Mouse (Mus musculus) brain, embryonic 14.5 days (tissue): ENCODE data around the gene Srl. TPM values are rescaled to one million over a fixed set of nuclear protein-coding genes. Genes with fewer than 3 reads are reported as not detected.

Experiments
- DNase-seq: peaks from one replicate; pipeline ENCODE4 v3.0.0-alpha.2; 2011; ENCODE audit warnings: low read depth
- CTCF ChIP-seq: fragments of 200-500 bp; IDR thresholded peaks from 2 replicates; pipeline ENCODE4 v1.5.1; 2012; ENCODE audit warnings: inconsistent platforms, mild to moderate bottlenecking, moderate library complexity, borderline replicate concordance; ENCODE audit not compliant: insufficient read depth, insufficient read length; ENCODE audit errors: extremely low read depth
- POLR2A ChIP-seq: fragments of 200-500 bp; IDR thresholded peaks from 2 replicates; pipeline ENCODE4 v1.6.1; 2012; ENCODE audit warnings: mild to moderate bottlenecking, inconsistent platforms, borderline replicate concordance; ENCODE audit not compliant: poor library complexity, insufficient read depth, insufficient read length, severe bottlenecking; ENCODE audit errors: extremely low read depth
- polyA plus RNA-seq: library from polyadenylated mRNA; depleted of rRNA; stranded (reverse); fragments of >200 nt; gene quantifications from 2 replicates; pipeline ENCODE4 v1.2.3, GENCODE M21; 2012

The Srl gene
- polyA plus RNA-seq, 1 experiment: 26.2 TPM

DNA sequence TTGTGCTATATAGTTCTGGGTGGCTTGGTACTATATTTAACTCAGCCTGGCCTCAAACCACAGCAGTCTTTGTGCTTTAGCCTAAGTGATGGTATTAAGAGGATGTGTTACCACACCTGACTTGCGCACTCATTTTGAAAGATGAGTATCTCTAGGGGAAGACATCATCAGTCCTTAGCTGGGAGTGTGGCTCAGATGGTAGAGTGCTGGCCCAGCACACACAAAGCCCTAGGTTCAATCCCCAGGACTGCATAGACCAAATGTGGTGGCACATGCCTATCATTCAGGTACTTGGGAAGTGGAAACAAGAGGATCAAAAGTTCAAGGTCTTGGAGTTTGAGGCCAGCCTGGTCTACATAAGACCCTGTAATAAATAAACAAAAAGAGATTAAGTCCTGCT lies 38.1 kb downstream of the Srl start:
- TF ChIP-seq CTCF (no peak), POLR2A (no peak)
- no peak for DNase-seq

GRCm38 (mm10) chr16:4502568-4502967 lies 39.0 kb downstream of the Srl start:
- no peak for DNase-seq
- TF ChIP-seq POLR2A: no peak
- TF ChIP-seq CTCF: no peak

DNA sequence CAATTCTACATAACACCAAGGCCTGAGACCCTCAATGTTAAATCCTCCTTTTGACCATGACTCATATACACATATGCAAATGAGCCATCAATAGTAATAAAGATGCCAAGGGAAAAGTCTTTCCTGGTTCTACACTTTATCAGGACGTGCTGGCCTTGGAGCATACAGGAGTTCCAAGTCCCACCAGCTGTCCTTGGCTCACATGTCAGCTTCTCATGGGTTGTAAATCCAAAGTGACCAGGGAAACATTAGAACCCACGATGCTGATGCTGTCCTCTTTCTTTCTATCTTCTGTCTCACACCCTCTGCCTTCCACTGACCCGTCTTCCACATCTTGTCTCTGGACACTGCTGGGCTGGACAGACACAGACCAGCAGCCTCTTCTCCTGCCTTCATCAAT lies 39.9 kb downstream of the Srl start:
- no peak for TF ChIP-seq POLR2A
- no peak for TF ChIP-seq CTCF
- DNase-seq: no peak

- TF ChIP-seq POLR2A (no peak), CTCF (no peak)
- no peak for DNase-seq
Observed at GRCm38 (mm10) chr16:4500598-4501385, 40.8 kb downstream of the Srl start.

- TF ChIP-seq POLR2A: no peak
- TF ChIP-seq CTCF: no peak
- no peak for DNase-seq
Observed at GRCm38 (mm10) chr16:4497762-4498607, 43.6 kb downstream of the Srl start.

DNA sequence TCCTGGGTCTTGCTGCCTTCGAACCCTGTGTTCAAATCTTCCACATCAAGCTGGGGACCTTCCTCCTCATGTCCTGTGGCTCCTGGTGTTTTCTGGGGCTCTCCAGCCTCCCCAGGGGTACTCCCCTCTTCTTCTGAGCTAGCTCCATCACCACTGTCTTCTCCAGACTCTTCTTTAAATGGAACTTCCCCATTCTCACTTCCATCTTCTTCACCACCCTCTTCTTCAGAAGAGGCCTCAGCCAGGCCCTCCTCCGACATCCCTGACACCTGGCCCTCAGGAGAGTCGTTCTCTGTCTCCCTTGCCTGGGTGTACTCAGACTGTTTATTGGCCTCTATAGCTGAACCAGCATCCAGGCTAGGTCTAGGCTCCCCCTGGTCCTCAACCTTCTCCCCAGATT lies 45.1 kb downstream of the Srl start:
- DNase-seq: no peak
- no peak for TF ChIP-seq CTCF
- TF ChIP-seq POLR2A: no peak

DNA sequence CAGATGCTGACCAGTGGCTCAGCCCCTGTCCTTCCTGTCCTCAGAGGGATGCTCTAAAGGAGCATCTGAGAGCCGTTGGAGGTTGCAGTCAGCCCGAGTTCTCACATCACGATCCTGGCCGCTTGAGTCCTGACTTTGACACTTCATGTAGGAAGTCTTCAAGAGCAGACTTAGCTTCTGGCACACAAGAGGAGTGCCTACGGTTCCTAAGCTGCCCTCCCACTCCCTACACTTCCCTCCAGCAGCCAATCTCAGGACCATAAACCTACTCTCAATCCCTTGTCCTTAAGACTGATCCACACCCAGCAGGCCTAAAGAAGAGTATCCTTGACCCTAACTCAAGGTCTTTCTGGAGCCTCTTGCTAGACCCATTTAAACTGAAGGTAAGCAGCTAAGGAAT lies 45.8 kb downstream of the Srl start:
- no peak for DNase-seq

DNA sequence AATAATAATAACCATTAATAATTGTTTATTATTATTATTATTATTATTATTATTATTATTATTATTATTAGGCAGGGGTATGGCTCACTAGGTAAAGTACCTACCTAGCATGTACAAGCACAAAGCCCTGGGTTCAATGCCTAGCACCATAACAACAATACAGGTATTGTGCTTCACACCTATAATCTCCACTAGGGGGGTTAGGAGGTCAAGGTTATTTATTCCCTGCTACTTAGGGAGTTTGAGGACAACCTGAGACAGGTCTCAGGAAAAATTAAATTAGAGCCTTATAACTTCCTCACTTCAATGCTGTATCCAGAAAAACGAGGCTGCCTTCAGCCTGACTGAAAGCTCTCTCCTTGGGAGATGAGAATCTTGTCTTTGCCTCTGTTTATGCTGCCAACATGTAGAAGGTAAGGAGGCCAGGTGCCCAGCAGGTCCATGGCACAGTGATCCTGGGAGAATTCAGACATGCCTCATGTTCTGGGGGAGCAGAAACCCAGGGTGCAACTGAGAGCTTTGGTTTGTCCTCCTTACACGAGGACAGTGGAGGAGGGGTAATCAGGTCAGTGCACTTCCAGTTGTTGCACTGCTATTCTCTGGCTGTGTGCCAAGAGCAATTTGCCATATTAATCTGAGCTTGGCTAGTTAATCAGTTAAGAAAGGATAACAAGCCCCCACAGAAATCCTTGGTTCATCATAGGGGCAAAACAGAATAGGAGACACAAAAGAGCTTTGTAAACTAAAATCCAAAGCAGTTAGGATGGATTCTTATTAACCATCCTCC lies 48.6 kb downstream of the Srl start:
- TF ChIP-seq CTCF: no peak
- TF ChIP-seq POLR2A: no peak
- DNase-seq: peak; percentile 20

More for the DNA sequence above, 45.8 kb downstream of the Srl start:
- no peak for TF ChIP-seq CTCF
- TF ChIP-seq POLR2A: no peak

GRCm38 (mm10) chr16:4489114-4489624 lies 52.4 kb downstream of the Srl start:
- peak; percentile 90 for DNase-seq
- no peak for TF ChIP-seq POLR2A
- TF ChIP-seq CTCF: peak; percentile 88

- peak; percentile 5 for DNase-seq
- TF ChIP-seq CTCF: no peak
- no peak for TF ChIP-seq POLR2A
Observed at GRCm38 (mm10) chr16:4480616-4481265, 60.9 kb downstream of the Srl start.
